ENCODE assay signal across 15 mouse cellular contexts in the genomic region with DNA sequence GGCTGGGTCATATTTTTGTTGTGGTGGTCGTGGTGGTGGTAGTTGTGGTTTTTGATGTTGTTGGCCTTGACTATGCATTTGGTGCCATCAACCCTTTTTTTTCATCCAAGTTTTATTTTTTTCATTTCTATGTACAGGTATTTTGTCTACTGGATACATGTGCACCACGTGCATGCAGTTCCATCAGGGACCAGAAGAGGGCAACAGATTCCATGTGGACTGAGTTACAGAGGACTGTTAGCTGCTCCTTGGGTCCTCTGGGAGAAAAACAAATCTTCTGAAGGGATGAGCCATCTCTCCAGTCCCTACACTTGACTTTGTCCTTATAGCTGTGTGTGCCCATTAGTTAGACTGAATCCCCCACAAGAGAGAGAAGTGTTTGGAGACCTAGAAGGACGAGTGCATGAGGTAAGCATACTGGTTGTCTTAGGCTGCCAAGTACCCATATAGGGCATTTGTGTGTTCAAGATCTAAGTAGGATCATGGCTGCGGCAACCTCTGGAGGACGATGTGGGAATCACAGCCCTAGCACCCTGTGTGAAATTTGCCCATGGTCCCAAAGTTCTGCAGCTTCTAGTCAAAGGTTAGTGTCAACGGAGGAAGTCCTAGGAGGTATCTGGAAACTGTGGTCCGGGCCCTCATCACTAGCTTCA.
DNase-seq lines count a peak whose midpoint lies in the region; ATAC-seq and TF ChIP-seq lines count a peak whose summit lies in the region.
"Had no signal": no experiment of that assay in that cellular context is flagged by ENCODE, and none has a peak within 500 bp of the region (broad histone marks: within the 10 kb centered on the region; RNA-seq: fewer than 3 reads in every experiment).

No protein-coding gene starts in this region.

- H3K9me3 ChIP-seq in intestine, postnatal 0 days (ENCODE audit: control insufficient read depth), result peaks cover 2% of the 10 kb centered on the region; the same call in 1 of the 2 replicates
- no peaks in the 10 kb centered on the region for H3K9me3 ChIP-seq in intestine, embryonic 15.5 days
- peaks cover 12% of the 10 kb centered on the region for H3K9me3 ChIP-seq in E14TG2a.4 (ENCODE audit: low read length)
- H3K9me3 ChIP-seq: limb, embryonic 15.5 days had no signal

- no peak for ATAC-seq in intestine, postnatal 0 days
- no peak for ATAC-seq in intestine, embryonic 15.5 days
- ATAC-seq: forebrain, embryonic 13.5 days had no signal

- no peaks in the 10 kb centered on the region for H3K27me3 ChIP-seq in intestine, postnatal 0 days (replicated peaks; ENCODE audit: control insufficient read depth, insufficient read depth, low read length)
- no peaks in the 10 kb centered on the region for H3K27me3 ChIP-seq in intestine, embryonic 15.5 days (replicated peaks)
- no peaks in the 10 kb centered on the region for H3K27me3 ChIP-seq in E14TG2a.4 (ENCODE audit: insufficient read depth, low read length)
- H3K27me3 ChIP-seq: embryonic facial prominence, embryonic 13.5 days; forebrain, embryonic 13.5 days; heart, embryonic 13.5 days; limb, embryonic 15.5 days had no signal

- H3K27ac ChIP-seq in intestine, postnatal 0 days (ENCODE audit: low read depth, low read length), result no peak overlapping the region
- H3K27ac ChIP-seq in intestine, embryonic 15.5 days, result no peak overlapping the region
- H3K27ac ChIP-seq: embryonic facial prominence, embryonic 13.5 days; forebrain, embryonic 13.5 days; heart, embryonic 13.5 days; hindbrain, embryonic 14.5 days; limb, embryonic 15.5 days had no signal

- no peaks in the 10 kb centered on the region; the same call in 1 of the 2 replicates for H3K36me3 ChIP-seq in intestine, postnatal 0 days (ENCODE audit: control insufficient read depth, insufficient read depth)
- no peaks in the 10 kb centered on the region for H3K36me3 ChIP-seq in intestine, embryonic 15.5 days
- H3K36me3 ChIP-seq in E14TG2a.4 (ENCODE audit: insufficient read depth, low read length), result no peaks in the 10 kb centered on the region
- H3K36me3 ChIP-seq: limb, embryonic 15.5 days had no signal

- no peak overlapping the region for H3K4me2 ChIP-seq in intestine, postnatal 0 days (replicated peaks; ENCODE audit: low read depth)
- no peak overlapping the region for H3K4me2 ChIP-seq in intestine, embryonic 15.5 days (replicated peaks)
- H3K4me2 ChIP-seq: embryonic facial prominence, embryonic 13.5 days; forebrain, embryonic 13.5 days; heart, embryonic 13.5 days; hindbrain, embryonic 14.5 days; limb, embryonic 15.5 days had no signal

- H3K4me3 ChIP-seq in intestine, postnatal 0 days (ENCODE audit: low read depth, low read length), result no peak overlapping the region
- no peak overlapping the region for H3K4me3 ChIP-seq in intestine, embryonic 15.5 days (replicated peaks)
- H3K4me3 ChIP-seq in lung, adult 2 months (replicated peaks; ENCODE audit: extremely low read depth, low read depth, low read length), result no peak overlapping the region
- H3K4me3 ChIP-seq in E14TG2a.4 (replicated peaks; ENCODE audit: low read length), result no peak overlapping the region
- H3K4me3 ChIP-seq: embryonic facial prominence, embryonic 13.5 days; forebrain, embryonic 13.5 days; heart, embryonic 13.5 days; limb, embryonic 15.5 days had no signal

- H3K4me1 ChIP-seq in intestine, postnatal 0 days (replicated peaks; ENCODE audit: control insufficient read depth, insufficient read depth, low read length), result no peaks in the 10 kb centered on the region
- no peaks in the 10 kb centered on the region for H3K4me1 ChIP-seq in intestine, embryonic 15.5 days (replicated peaks)
- H3K4me1 ChIP-seq in lung, adult 2 months (ENCODE audit: control insufficient read depth, insufficient read depth, low read length), result no peaks in the 10 kb centered on the region
- no peaks in the 10 kb centered on the region for H3K4me1 ChIP-seq in E14TG2a.4 (replicated peaks; ENCODE audit: low read depth, low read length)
- H3K4me1 ChIP-seq: forebrain, embryonic 13.5 days; heart, embryonic 13.5 days; limb, embryonic 15.5 days had no signal

- H3K9ac ChIP-seq in intestine, postnatal 0 days (ENCODE audit: low read depth, low read length), result no peak overlapping the region
- no peak overlapping the region for H3K9ac ChIP-seq in intestine, embryonic 15.5 days
- H3K9ac ChIP-seq: embryonic facial prominence, embryonic 13.5 days; forebrain, embryonic 13.5 days; heart, embryonic 13.5 days; hindbrain, embryonic 14.5 days; limb, embryonic 15.5 days had no signal

- no peak for TF ChIP-seq POLR2A in lung, adult 2 months (IDR thresholded peaks at IDR 0.05; ENCODE audit: borderline replicate concordance, extremely low read depth, low read depth, low read length)

- DNase-seq in lung, postnatal 10 days, result peak; percentile 6
- no peak for DNase-seq in lung, adult 2 months
- DNase-seq in ZHBTc4 (ENCODE audit: low read depth, low spot score), result peak; percentile 85
- no peak for DNase-seq in adrenal gland, postnatal 25 days
- no peak for DNase-seq in urinary bladder, adult 18-20 months (ENCODE audit: low spot score in 2 of 2)
- DNase-seq: gastrocnemius, postnatal 14 days; right cerebral cortex, postnatal 14 days had no signal

- TF ChIP-seq CTCF in intestine, postnatal 0 days (IDR thresholded peaks at IDR 0.05; ENCODE audit: low read depth), result peak; percentile 42
- no peak for TF ChIP-seq CTCF in lung, adult 2 months (IDR thresholded peaks at IDR 0.05; ENCODE audit: insufficient read depth, low read length)
- TF ChIP-seq CTCF in E14TG2a.4 (conservative IDR thresholded peaks at IDR 0.05; ENCODE audit: low read length), result peak; percentile 87

- 92% methylated on average over 7 of the region's 7 CpGs for WGBS in intestine, postnatal 0 days
- WGBS in intestine, embryonic 15.5 days, result 92% methylated on average over 7 of the region's 7 CpGs
- 93% methylated on average over 7 of the region's 7 CpGs for WGBS in lung, adult 2 months

Comparison
In these comparisons a context has a peak if more than half of its experiments do, and no peak if none do; other contexts are left out.
1. DNase-seq: peak in lung, postnatal 10 days (single experiment) and ZHBTc4 (single experiment); none in lung, adult 2 months (single experiment), adrenal gland, postnatal 25 days (single experiment) and urinary bladder, adult 18-20 months (0 of 2).